Mouse (Mus musculus) midbrain, embryonic 16.5 days (tissue): ENCODE results near the gene Zfp286. TPM values are rescaled to one million over a fixed set of nuclear protein-coding genes. Genes with fewer than 3 reads are reported as not detected.

Source experiments
- ATAC-seq: fragments of 200-750 bp; cut with Nextera tagmentation; 2 replicates; pipeline ENCODE4 v1.8.0; 2017; ENCODE audit warnings: moderate TSS enrichment
- H3K27ac ChIP-seq: fragments of 300-500 bp; sonication (generic); 2 replicates; pipeline ENCODE4 v1.5.1; 2014; ENCODE audit warnings: mild to moderate bottlenecking, low read length, mixed read lengths
- H3K27me3 ChIP-seq: fragments of 300-500 bp; sonication (generic); 2 replicates; pipeline ENCODE4 v1.6.1; 2014; ENCODE audit warnings: low read depth, low read length, mixed read lengths; ENCODE audit not compliant: control insufficient read depth, insufficient read depth
- H3K36me3 ChIP-seq: fragments of 300-500 bp; sonication (generic); 2 replicates; pipeline ENCODE4 v1.6.1; 2014; ENCODE audit warnings: mild to moderate bottlenecking, low read length, moderate library complexity, mixed read lengths; ENCODE audit not compliant: control insufficient read depth, insufficient read depth
- H3K4me1 ChIP-seq: fragments of 300-500 bp; sonication (generic); 2 replicates; pipeline ENCODE4 v1.6.1; 2014; ENCODE audit warnings: mild to moderate bottlenecking, low read length, mixed read lengths; ENCODE audit not compliant: control insufficient read depth, insufficient read depth
- H3K4me2 ChIP-seq: fragments of 300-500 bp; sonication (generic); 2 replicates; pipeline ENCODE4 v1.6.1; 2014; ENCODE audit warnings: mild to moderate bottlenecking, low read length, mixed read lengths
- H3K4me3 ChIP-seq: fragments of 300-500 bp; sonication (generic); 2 replicates; pipeline ENCODE4 v1.5.1; 2014; ENCODE audit warnings: low read depth, mild to moderate bottlenecking, low read length, moderate library complexity, mixed read lengths
- H3K9ac ChIP-seq: fragments of 300-500 bp; sonication (generic); 2 replicates; pipeline ENCODE4 v1.6.1; 2014; ENCODE audit warnings: low read depth, low read length, mixed read lengths
- H3K9me3 ChIP-seq: fragments of 300-500 bp; sonication (generic); replicated peaks from 2 replicates; pipeline ENCODE4 v1.6.1; 2014; ENCODE audit warnings: mild to moderate bottlenecking, low read length, mixed read lengths; ENCODE audit not compliant: control insufficient read depth, poor library complexity, severe bottlenecking
- WGBS: fragments of 180-500 bp; shearing (Covaris S2); extraction: QIAGEN DNeasy Blood & Tissue Kit; methylation state at CpG from one replicate; pipeline ENCODE4 v1.1.7; 2014; 5-methylcytosine and 5-hydroxymethylcytosine counted together
- polyA plus RNA-seq: library from polyadenylated mRNA; unstranded; fragments of >200 nt; fragmentation: Nextera tagmentation; extraction: Ambion mirVana; gene quantifications from 2 replicates; pipeline ENCODE4 v1.2.1, GENCODE M21; 2015

Zfp286 gene
- polyA plus RNA-seq, 1 experiment from 2014 or later, result 34.1 TPM

DNA sequence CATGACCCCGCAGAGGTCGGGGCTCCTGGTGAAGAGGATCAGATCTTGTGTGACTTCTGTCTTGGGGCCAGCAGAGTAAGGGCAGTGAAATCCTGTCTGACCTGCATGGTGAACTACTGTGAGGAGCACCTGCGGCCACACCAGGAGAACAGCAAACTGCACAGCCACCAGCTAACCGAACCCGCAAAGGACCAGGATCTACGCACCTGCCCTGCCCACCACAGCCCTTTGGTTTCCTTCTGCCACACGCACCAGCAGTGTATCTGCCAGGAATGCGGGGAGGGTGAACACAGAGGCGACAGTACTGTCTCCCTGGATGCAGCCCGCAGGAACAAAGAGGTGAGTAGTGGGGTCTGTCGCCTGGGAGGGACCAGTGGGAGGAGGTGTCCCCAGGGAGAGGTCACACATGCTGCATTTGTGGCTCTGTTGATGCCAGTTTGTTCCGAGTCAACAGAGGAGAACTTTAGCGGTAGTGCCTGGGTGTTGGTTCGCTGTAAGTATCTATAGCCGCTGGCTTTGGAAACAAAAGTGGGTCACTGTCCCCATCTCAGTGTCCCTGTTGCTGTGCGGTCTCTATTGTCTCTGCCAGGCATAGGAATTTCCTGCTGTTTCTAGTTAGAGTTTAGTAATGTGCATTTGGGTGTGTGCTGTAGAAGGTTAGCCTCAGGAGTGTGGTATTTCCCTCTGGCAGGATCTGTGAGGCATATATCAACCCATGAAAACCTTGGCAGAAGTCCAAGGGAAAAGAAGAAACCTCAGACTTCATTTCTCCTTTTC lies 31.6 kb upstream of the Zfp286 start:
- Histone ChIP-seq H3K27me3 (no peaks in the 10 kb centered on the region), H3K36me3 (no peaks in the 10 kb centered on the region), H3K4me3 (peak overlapping the region; percentile 45), H3K9me3 (no peaks in the 10 kb centered on the region), H3K27ac (0 out of 2 replicates have a peak overlapping the region, but pooled peaks have one; percentile 28), H3K9ac (peak overlapping the region; percentile 61), H3K4me1 (peaks cover 7% of the 10 kb centered on the region), H3K4me2 (peak overlapping the region; percentile 70)
- 0 out of 2 replicates have a peak, but pooled peaks have one; percentile 36 for ATAC-seq
- WGBS, result 19% methylated on average over 16 of the region's 16 CpGs

DNA sequence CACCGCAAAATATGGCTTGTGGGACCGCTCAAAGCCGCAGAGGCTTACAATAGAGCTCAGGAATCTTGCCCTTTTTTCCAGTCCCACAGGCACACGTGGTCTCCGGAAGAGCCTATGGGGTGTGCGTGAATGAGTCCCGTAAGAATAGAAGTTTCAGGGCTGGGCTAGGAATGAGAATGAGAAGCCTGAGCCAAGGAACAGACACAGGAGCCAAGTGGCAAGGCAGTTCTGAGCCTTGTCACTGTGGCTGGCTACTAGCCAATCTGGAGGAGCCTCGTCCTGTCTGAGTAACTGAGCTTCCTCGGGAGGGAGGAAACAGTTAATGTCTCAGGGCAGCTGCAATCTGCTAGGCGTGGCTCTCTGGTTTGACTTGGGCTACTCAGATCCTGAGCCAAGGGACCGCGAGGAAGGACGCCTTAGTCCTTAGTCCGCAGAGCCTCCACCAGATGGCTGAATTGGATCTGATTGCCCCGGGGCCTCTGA lies 30.8 kb upstream of the Zfp286 start, which contains the start of gene Trim16:
Gene Trim16 (plus strand): TSS at position 173 of the 483 bp plus-strand sequence.
- ATAC-seq, result peak; percentile 76
- peak within 1 kb of the TSS; percentile 45 for H3K4me3 ChIP-seq
- no peaks in the 10 kb centered on the region for H3K36me3 ChIP-seq
- H3K27me3 ChIP-seq, result no peaks in the 10 kb centered on the region
- H3K4me2 ChIP-seq, result peak within 1 kb of the TSS; percentile 70
- 0 out of 2 replicates have a peak within 1 kb of the TSS, but pooled peaks have one; percentile 28 for H3K27ac ChIP-seq
- 7% methylated on average over 15 of the region's 15 CpGs for WGBS
- H3K4me1 ChIP-seq, result peaks cover 7% of the 10 kb centered on the region
- peak within 1 kb of the TSS; percentile 61 for H3K9ac ChIP-seq
- H3K9me3 ChIP-seq, result no peaks in the 10 kb centered on the region

DNA sequence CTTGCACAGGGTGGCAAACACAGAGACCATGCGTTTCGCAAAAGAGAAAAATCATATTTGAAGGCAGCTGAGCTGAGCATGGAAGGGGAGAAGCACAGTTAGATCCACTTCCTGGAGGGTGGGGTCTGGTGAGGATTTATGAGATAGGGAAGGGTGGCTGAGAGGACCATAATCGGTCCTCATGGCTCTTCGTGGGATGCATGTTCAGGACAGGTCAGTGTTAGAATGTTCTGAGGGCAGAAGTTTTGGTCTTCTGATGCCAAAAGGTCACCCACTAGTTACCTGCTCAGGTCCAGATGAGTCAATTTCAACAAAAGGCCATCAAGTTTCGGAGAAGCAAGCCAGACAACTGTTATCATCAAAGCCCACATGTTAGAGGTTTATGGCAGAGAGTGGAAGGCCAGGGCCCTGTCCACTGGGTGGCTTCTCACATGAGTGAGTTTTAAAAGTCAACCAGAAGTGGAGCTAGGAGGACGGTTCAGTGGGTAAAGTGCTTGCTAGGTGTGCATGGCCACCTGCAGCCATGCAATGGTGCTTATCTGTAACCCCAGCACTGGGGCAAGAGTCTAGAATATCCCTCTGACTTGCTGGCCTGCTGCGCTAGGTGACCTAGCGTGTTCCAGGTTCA lies 29.9 kb upstream of the Zfp286 start:
- Histone ChIP-seq H3K36me3 (no peaks in the 10 kb centered on the region), H3K27ac (no peak overlapping the region), H3K9ac (no peak overlapping the region), H3K9me3 (no peaks in the 10 kb centered on the region), H3K27me3 (no peaks in the 10 kb centered on the region), H3K4me2 (no peak overlapping the region), H3K4me3 (no peak overlapping the region), H3K4me1 (peaks cover 7% of the 10 kb centered on the region)
- no peak for ATAC-seq
- WGBS, result 93% methylated on average over 8 of the region's 8 CpGs

DNA sequence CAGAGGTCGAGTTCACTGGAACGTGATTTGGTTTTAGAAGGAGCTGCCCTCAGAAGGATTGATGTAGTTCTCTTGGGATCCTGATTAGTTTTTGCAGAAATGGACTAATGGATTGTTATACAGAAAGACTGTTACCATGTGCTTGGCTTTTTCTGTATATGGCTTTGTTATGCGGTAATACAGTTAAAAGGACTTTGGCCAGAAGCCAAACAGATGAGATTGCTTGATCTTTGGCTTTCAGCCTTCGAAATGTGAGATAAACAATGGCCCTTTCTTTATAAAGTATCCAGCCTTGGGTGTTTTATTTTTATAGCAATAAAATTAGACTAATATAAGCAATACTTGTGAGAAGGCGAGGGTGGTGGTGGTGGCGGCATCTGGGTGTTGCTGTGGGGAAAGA lies 27.3 kb upstream of the Zfp286 start:
- no peak overlapping the region for H3K9ac ChIP-seq
- 74% methylated on average over 6 of the region's 6 CpGs for WGBS
- no peak for ATAC-seq

DNA sequence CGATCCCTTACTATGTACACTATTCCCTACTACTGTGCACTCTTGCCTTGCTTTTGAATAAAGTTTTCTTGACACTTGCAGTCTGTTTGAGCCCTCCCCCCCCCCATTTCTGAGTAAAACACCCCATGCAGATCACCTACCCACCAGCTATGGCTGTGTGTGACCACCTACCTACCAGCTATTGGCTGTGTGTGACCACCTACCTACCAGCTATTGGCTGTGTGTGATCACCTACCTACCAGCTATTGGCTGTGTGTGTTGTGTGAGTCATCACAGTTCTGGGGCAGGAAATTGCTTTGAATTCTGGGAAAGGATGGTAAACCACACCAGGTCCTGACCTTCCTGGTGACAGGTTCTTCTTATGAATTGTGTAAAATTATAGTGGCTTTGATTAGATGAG lies 26.2 kb upstream of the Zfp286 start:
- WGBS, result 94% methylated on average over 1 of the region's 1 CpGs
- ATAC-seq, result no peak

More for the DNA sequence above, 27.3 kb upstream of the Zfp286 start:
- Histone ChIP-seq H3K9me3 (no peaks in the 10 kb centered on the region), H3K4me2 (no peak overlapping the region), H3K36me3 (no peaks in the 10 kb centered on the region), H3K27ac (no peak overlapping the region), H3K4me3 (no peak overlapping the region), H3K4me1 (peaks cover 7% of the 10 kb centered on the region), H3K27me3 (no peaks in the 10 kb centered on the region)

DNA sequence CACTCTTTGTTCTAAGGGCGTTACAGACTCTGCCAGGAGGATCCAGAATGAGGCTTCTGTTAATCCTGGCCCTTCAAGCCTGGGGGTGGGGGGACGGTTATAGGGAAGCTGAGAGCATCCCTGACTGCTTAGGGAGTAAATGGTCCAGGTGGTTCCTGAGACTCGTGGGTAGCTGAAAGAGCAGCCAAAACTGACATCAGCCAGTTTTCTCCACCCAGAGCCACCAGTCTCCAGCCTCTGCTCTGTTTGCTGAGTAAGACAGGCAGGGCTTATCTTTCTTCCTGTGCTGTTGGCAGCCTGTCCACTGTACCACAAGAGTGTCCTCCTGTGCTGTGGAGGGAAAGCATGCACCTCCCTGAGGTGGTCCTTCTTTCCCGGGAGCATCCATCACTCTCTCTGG lies 25.4 kb upstream of the Zfp286 start:
- Histone ChIP-seq H3K4me1 (no peaks in the 10 kb centered on the region), H3K9me3 (no peaks in the 10 kb centered on the region), H3K27ac (no peak overlapping the region), H3K36me3 (no peaks in the 10 kb centered on the region), H3K27me3 (no peaks in the 10 kb centered on the region), H3K4me2 (no peak overlapping the region), H3K9ac (no peak overlapping the region), H3K4me3 (no peak overlapping the region)
- ATAC-seq, result no peak
- 65% methylated on average over 4 of the region's 4 CpGs for WGBS

More for the DNA sequence above, 26.2 kb upstream of the Zfp286 start:
- Histone ChIP-seq H3K9me3 (no peaks in the 10 kb centered on the region), H3K27me3 (no peaks in the 10 kb centered on the region), H3K4me3 (no peak overlapping the region), H3K27ac (no peak overlapping the region), H3K9ac (no peak overlapping the region), H3K36me3 (no peaks in the 10 kb centered on the region), H3K4me2 (no peak overlapping the region), H3K4me1 (peaks cover 5% of the 10 kb centered on the region)

DNA sequence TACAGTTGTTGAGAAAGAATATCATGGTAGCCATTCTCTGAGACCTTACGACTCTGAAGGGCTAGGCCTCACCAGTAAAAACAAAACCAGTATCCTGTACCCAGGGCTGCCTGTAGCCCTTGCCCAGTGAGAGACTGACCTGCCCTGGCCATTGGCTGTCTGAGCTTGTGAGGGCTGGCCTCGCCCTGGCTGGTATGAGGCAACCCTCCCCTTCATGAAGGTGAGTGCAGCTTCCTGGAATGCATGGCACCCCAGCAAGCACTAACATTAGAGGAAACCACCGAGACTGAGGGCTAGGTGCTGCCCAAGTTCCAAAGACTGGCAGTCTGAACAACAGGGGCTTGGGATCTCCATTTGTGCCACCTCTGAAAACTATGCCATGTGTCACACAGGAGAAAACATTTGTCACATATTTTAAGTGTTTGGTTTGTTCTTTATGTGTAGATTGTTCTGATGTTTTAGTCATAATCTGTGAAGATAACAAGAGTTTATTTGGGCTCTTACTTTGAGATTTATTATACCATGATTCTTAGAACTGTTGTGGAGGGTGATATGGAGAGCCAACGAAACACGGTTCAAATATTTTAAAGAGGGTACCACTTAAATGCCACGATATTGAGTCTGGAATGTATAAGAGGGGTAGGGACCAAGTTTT lies 24.8 kb upstream of the Zfp286 start:
- Histone ChIP-seq H3K4me3 (no peak overlapping the region), H3K9ac (no peak overlapping the region), H3K27me3 (no peaks in the 10 kb centered on the region), H3K36me3 (no peaks in the 10 kb centered on the region), H3K9me3 (no peaks in the 10 kb centered on the region), H3K4me1 (no peaks in the 10 kb centered on the region), H3K27ac (no peak overlapping the region), H3K4me2 (no peak overlapping the region)
- 71% methylated on average over 6 of the region's 6 CpGs for whole genome bisulfite sequencing
- no peak for ATAC-seq

DNA sequence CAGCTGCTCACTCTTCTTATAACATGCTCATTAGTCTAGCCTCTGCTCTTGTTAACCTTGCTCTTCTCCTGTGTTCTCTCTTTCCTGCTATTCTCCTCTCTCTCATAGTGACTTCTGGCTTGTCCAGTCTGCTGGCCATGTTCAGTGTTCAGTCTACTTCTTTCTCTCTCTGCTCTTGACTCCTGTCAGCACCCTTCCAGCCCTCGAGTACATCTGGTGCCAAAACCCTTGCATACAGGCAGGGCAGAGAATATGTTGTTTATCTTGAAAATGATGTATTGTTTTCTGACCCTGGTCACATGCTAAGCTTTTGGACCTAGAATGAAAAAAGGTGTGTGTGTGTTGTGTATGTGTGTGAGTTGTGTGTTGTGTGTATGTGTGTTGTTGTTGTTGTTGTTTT lies 24.2 kb upstream of the Zfp286 start:
- H3K27me3 ChIP-seq, result no peaks in the 10 kb centered on the region
- H3K9me3 ChIP-seq, result no peaks in the 10 kb centered on the region
- H3K36me3 ChIP-seq, result no peaks in the 10 kb centered on the region
- ATAC-seq, result no peak
- no peak overlapping the region for H3K9ac ChIP-seq
- H3K4me3 ChIP-seq, result no peak overlapping the region
- 60% methylated on average over 1 of the region's 1 CpGs for WGBS
- no peak overlapping the region for H3K4me2 ChIP-seq
- H3K4me1 ChIP-seq, result no peaks in the 10 kb centered on the region
- H3K27ac ChIP-seq, result no peak overlapping the region
